Mouse (Mus musculus) layer of hippocampus, adult 9-11 months (tissue): ENCODE data around the gene Zmiz2.
"Not testable (repeated sequence)": the region's sequence is repeated elsewhere in the genome, so short reads cannot be mapped to it uniquely, and the experiment has no call there.

Experiments used
- DNase-seq: peaks from one replicate; pipeline ENCODE4 v3.0.0; 2022

The Zmiz2 gene

GRCm38 (mm10) chr11:6402515-6403510 lies 13.9 kb downstream of the Zmiz2 start:
- peak; percentile 54 for DNase-seq

GRCm38 (mm10) chr11:6403830-6404405 lies 15.0 kb downstream of the Zmiz2 start:
- DNase-seq: no peak

- no peak for DNase-seq
These were observed 16.1 kb downstream of the Zmiz2 start for GRCm38 (mm10) chr11:6404699-6405566.

GRCm38 (mm10) chr11:6405591-6406081 lies 16.8 kb downstream of the Zmiz2 start:
- DNase-seq: no peak

- no peak for DNase-seq
These were observed 17.6 kb downstream of the Zmiz2 start for GRCm38 (mm10) chr11:6406251-6407161.

GRCm38 (mm10) chr11:6407162-6407621 lies 18.3 kb downstream of the Zmiz2 start:
- no peak for DNase-seq

GRCm38 (mm10) chr11:6410050-6410602 lies 21.3 kb downstream of the Zmiz2 start:
- DNase-seq: no peak

- not testable (repeated sequence) for DNase-seq
These were observed 21.9 kb downstream of the Zmiz2 start for GRCm38 (mm10) chr11:6410755-6411154.

GRCm38 (mm10) chr11:6411684-6412083 lies 22.8 kb downstream of the Zmiz2 start:
- DNase-seq: peak; percentile 68

GRCm38 (mm10) chr11:6413264-6413663 lies 24.4 kb downstream of the Zmiz2 start:
- no peak for DNase-seq

GRCm38 (mm10) chr11:6414751-6415550 lies 26.1 kb downstream of the Zmiz2 start, which contains the start of gene Ppia:
Gene Ppia, plus strand, starts transcription at chr11:6415443.
- no peak for DNase-seq

- peak; percentile 98 for DNase-seq
These were observed 26.9 kb downstream of the Zmiz2 start for GRCm38 (mm10) chr11:6415551-6416404.

- DNase-seq: peak; percentile 84
These were observed 27.6 kb downstream of the Zmiz2 start for GRCm38 (mm10) chr11:6416405-6417034.

GRCm38 (mm10) chr11:6417069-6417468 lies 28.2 kb downstream of the Zmiz2 start:
- no peak for DNase-seq

GRCm38 (mm10) chr11:6417490-6417889 lies 28.6 kb downstream of the Zmiz2 start:
- DNase-seq: no peak

- no peak for DNase-seq
These were observed 29.9 kb downstream of the Zmiz2 start for GRCm38 (mm10) chr11:6418751-6419150.

GRCm38 (mm10) chr11:6419156-6419555 lies 30.3 kb downstream of the Zmiz2 start:
- DNase-seq: not testable (repeated sequence)

GRCm38 (mm10) chr11:6420283-6420703 lies 31.4 kb downstream of the Zmiz2 start:
- no peak for DNase-seq
